Mouse (Mus musculus) embryo, embryonic 9.5 days (tissue): ENCODE data around the gene Lrrc36.
A peak's percentile ranks its signal among the peaks of the same experiment; 100 is the strongest.

Source experiments
- DNase-seq: peaks from one replicate; pipeline ENCODE4 v3.0.0-alpha.2; 2017; ENCODE audit errors: extremely low spot score

The Lrrc36 gene

GRCm38 (mm10) chr8:105431743-105432515, 18.6 kb downstream of the Lrrc36 start:
- DNase-seq, result no peak

- no peak for DNase-seq
These were observed 19.6 kb downstream of the Lrrc36 start for GRCm38 (mm10) chr8:105433021-105433420.

- no peak for DNase-seq
These were observed 20.1 kb downstream of the Lrrc36 start for GRCm38 (mm10) chr8:105433511-105433910.

GRCm38 (mm10) chr8:105434136-105434535, 20.8 kb downstream of the Lrrc36 start:
- no peak for DNase-seq

GRCm38 (mm10) chr8:105436218-105436617, 22.8 kb downstream of the Lrrc36 start:
- no peak for DNase-seq

DNA sequence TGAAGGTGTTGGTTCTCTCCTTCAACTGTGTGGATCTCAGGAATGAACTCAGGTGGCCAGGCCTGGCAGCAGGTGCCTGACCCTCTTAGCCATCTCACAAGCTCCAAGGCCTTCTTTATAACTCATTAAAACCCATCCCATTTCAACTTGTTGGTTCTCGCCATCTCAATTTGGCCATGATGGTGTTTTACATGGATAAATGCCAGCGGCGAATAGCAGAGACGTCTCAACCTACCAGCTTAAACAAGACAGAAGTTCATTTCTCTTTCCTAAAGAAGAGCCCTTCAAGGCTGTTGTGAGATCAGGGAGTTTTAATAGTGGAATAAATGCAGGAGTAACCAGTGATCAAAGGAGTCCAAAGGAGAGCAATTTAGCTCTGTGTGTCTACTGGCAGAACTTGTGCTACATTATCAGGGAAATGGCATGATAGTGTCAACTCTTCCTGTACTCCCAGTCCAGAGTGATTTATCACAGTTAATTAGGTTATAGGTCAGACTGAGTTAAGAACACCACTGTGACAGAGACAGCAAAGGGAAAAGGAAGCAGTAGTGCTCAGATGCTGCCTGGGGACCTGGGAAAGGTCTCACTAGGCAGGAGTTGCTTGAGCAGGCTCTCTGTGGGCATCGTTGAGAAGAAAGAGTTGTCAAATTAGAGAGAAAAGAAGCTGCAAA, 23.8 kb downstream of the Lrrc36 start:
- DNase-seq, result no peak

- peak; percentile 45 for DNase-seq
These were observed 25.5 kb downstream of the Lrrc36 start for GRCm38 (mm10) chr8:105438865-105439264.

- peak; percentile 77 for DNase-seq
These were observed 28.1 kb downstream of the Lrrc36 start for GRCm38 (mm10) chr8:105441433-105441832.

- no peak for DNase-seq
These were observed 29.3 kb downstream of the Lrrc36 start for GRCm38 (mm10) chr8:105442661-105443060.

- DNase-seq, result no peak
These were observed 32.1 kb downstream of the Lrrc36 start for GRCm38 (mm10) chr8:105445296-105446126.

DNA sequence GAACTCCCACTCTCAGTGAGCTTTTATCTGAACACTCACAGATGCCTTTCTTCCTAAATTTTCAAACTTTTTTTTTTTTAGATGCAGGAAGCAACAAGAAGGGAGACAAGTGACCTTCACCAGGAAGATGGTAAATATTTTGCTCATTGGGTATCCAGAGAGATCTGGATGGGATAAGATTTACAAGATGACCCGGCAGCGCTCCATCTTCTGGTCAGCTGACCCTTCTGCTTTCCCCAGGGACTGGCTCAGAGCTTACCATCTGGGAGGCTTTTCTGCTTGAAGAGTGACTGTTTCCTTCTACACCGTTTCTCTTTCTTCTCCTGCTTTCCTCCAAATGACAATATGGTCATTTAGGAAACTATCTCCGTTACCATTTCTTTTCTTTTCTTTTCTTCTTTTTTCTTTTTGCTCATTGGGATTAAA, 32.8 kb downstream of the Lrrc36 start:
- peak; percentile 73 for DNase-seq

- DNase-seq, result no peak
These were observed 34.8 kb downstream of the Lrrc36 start for GRCm38 (mm10) chr8:105448188-105448587.

DNA sequence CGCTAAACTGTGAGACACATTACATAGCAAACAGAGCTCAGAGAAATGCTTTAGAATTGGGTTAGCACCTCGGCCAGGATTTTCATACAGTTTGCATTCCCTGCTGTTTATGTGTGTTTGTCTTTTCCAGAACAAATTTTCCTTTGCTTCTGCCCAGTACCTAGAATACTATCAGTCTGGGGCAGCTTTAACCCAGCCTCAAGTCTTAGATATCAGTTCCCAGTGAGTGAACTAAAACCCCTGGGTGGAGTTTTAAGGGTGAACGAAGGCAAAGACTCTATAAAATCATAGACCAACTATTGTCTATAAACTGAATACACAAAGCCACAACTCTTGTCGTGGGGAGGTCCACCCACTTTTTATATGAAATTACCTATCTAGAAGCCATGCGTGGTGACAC, 35.2 kb downstream of the Lrrc36 start:
- no peak for DNase-seq

GRCm38 (mm10) chr8:105450977-105451376, 37.6 kb downstream of the Lrrc36 start:
- DNase-seq, result no peak

DNA sequence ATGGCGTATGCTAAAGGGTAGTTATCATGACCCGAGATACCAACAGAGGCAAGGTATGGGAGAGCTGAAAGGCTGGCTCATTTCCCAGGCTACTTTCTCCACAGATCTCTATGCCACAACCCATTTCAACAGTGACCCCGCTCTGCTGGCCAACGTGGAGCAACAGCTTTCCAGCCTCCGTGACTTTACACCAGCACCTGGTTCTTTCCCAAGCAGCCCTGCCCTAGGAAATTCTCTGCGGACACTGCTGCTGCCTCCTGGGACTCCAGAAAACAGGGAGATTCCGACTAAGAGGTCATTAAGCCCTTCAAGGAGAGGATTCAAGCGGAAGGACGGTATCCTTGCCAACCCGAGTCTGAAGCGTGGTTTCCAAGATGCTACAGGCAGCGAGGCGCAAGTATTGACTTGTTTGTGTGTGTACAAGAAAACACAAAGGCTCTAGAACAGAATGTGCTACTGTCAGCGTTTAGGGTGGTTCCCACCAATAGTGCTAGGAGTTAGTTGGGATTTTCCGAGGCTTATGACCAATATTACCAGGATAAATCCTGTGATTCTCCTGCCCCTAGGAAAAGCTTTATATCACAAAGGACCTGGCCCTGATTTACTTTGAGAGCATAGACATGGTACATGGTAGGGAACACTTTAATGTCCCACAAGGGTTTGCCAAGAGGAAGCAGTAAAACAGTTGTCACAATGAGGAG, 38.7 kb downstream of the Lrrc36 start:
- DNase-seq, result no peak

DNA sequence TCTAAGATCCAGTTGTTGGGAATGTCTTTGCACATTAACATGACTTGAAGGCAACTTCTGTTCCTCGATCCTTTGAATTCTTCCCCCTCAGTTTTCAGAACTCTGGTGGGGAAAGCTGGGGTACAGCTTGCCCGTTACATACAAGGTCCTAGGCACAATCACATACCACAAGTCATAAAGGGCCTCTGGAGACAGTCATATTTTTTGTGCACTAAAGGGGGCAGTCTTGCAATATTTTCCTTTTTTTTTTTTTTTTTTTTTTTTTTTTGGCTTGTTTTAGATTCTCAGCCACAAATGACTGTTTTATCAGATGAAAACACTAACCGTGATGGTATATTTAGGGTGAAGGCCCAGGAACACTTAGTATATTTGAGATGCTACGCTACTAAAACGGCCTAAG, 39.9 kb downstream of the Lrrc36 start:
- no peak for DNase-seq

DNA sequence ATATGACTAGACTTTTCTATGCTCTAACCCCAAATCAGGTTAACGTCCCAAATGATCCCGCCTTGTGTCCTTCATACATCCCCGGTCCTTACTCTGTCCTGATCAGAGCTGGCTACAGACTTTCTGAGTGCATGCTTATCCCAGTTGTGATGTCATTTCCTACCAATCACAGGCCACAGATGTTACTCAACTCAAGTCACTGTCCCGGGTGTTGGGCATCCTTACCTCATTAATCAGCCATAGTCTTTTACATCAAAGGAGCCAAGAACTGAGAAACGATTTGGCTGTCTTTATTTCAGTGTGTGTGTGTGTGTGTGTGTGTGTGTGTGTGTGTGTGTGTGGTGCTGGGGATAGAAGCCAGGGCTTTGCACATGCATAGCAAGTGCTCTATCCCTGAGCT, 40.7 kb downstream of the Lrrc36 start:
- no peak for DNase-seq

- DNase-seq, result no peak
These were observed 41.8 kb downstream of the Lrrc36 start for GRCm38 (mm10) chr8:105455218-105455617.

DNA sequence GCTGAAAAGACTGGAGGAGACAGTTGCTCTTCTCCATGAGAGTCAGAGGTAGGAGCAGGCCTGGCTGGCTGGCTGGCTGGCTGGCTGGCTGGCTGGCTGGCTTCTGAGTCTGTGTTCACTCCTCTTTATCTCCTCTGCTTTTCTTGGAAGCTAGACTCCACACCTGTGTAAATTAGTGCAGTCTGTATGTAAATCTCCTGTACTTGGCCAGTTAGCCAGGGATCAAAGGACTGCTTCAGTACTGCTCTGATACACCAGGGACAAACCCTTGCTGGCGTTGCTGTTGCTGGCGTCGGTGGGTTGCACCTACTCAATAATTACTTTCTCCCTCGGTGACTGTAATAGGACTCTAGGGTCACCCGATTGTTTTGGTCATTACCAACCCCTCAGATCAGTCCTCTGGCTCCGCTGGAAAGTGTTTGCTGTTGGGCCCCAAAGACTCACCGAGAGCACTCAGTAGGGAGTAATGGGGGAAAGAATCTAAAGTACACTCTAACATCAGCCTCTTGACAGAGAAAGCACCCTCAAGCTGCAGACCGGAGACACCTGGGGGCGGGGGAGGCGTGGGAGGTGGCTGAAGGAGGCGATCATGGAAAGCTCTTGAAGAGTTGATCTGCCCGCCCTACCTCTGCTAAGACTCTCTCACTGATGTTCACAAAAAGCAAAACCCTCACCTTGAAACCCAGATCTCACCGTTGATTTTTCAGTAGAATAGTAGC, 47.9 kb downstream of the Lrrc36 start:
- DNase-seq, result no peak

- no peak for DNase-seq
These were observed 51.2 kb downstream of the Lrrc36 start for GRCm38 (mm10) chr8:105464595-105464994.

DNA sequence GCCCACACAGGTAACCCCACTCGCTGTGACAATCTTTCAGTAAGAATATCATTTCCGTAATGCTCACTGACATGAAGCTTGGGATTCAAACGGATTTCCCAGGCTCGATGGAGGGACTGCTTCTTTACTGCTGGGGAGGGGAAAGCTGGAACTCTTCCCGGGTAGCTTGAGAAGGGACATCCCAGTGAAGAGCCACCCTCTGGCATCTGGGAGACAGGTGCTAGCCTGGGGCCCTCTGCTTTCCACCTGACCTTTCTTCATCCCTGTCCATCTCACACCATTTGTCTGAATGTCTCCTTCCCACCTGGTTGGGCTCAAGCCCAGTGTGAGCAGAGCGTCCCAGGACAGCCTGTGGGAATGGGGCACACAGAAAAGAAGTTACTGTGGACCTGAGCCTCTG, 52.9 kb downstream of the Lrrc36 start:
- DNase-seq, result no peak
